Mouse (Mus musculus) ZHBTc4 (cell line): ENCODE measurements around the gene Gm11756.
"Not testable (repeated sequence)": the region's sequence is repeated elsewhere in the genome, so short reads cannot be mapped to it uniquely, and the experiment has no call there.

Experiments used
- DNase-seq: peaks from one replicate; pipeline ENCODE4 v3.0.0-alpha.2; 2011; ENCODE audit warnings: low read depth, low spot score

Gm11756 gene

DNA sequence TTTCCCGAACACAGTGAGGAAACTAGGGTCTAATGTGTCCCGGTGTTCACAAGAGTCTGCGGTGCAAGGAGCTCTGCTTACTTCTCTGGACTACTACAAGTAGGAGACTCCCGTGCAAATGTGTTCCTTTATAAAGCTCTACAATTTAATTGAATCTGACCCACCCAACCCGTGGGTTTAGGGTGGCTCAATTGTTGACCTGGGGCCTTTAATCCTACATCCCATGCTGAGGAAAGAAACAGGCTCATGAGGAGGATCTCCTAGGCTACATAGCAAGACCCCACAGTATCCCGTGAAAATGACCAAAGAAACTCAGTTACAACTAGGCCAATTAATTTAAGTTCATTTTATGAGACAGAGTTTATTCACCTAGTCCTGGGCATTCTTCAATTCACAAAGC is at the start of gene Gm11756:
Gm11756 (minus strand) TSS at position 101 of the 400 bp plus-strand sequence.
- DNase-seq: not testable (repeated sequence)

DNA sequence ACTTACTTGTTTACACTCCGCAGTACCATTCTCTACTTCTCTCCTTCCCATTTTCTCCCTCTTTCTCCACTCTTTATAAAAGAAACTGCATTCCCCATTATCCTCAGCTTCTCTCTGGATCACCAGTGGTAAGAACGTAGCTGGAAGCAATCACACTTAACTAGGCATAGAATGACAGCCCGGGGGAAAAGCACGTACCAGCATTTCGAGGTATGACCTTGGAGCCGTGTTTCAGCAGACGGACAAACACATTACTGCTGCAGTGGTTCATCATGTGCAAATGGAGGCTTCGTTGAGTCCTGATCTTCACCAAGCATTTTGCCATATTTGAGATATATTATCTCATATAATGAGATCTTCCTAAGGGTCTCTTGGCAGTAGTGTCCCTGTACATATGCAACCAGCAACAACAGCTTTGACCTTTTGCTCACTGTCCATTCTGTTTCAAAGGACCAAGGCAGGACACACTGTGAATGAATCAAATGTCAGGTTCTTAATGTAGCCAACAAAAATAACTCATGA is 29.9 kb upstream of the Gm11756 start, which contains the start of gene 2310002L09Rik:
2310002L09Rik (minus strand) TSS at position 472 of the 522 bp plus-strand sequence.
- no peak for DNase-seq

DNA sequence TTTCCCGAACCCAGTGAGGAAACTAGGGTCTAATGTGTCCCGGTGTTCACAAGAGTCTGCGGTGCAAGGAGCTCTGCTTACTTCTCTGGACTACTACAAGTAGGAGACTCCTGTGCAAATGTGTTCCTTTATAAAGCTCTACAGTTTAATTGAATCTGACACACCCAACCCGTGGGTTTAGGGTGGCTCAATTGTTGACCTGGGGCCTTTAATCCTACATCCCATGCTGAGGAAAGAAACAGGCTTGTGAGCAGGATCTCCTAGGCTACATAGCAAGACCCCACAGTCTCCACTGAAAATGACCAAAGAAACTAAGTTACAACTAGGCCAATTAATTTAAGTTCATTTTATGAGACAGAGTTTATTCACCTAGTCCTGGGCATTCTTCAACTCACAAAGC is 14.7 kb downstream of the Gm11756 start, which contains the start of gene Gm13871:
Gm13871 (minus strand) TSS at position 101 of the 400 bp plus-strand sequence.
- DNase-seq: not testable (repeated sequence)

DNA sequence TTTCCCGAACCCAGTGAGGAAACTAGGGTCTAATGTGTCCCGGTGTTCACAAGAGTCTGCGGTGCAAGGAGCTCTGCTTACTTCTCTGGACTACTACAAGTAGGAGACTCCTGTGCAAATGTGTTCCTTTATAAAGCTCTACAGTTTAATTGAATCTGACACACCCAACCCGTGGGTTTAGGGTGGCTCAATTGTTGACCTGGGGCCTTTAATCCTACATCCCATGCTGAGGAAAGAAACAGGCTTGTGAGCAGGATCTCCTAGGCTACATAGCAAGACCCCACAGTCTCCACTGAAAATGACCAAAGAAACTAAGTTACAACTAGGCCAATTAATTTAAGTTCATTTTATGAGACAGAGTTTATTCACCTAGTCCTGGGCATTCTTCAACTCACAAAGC is 29.5 kb downstream of the Gm11756 start, which contains the start of gene Gm11757:
Gm11757 (minus strand) TSS at position 101 of the 400 bp plus-strand sequence.
- not testable (repeated sequence) for DNase-seq

DNA sequence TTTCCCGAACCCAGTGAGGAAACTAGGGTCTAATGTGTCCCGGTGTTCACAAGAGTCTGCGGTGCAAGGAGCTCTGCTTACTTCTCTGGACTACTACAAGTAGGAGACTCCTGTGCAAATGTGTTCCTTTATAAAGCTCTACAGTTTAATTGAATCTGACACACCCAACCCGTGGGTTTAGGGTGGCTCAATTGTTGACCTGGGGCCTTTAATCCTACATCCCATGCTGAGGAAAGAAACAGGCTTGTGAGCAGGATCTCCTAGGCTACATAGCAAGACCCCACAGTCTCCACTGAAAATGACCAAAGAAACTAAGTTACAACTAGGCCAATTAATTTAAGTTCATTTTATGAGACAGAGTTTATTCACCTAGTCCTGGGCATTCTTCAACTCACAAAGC is 44.4 kb downstream of the Gm11756 start, which contains the start of gene Gm11758:
Gm11758 (minus strand) TSS at position 101 of the 400 bp plus-strand sequence.
- not testable (repeated sequence) for DNase-seq
